Mouse (Mus musculus): ENCODE measurements around the gene Slc39a11. TPM values are rescaled to one million over a fixed set of nuclear protein-coding genes. Genes with fewer than 3 reads are reported as not detected.

Slc39a11 gene
- polyA plus RNA-seq, 1 experiment from 2014 or later: 17.8 TPM

- H3K4me2 ChIP-seq: no peak overlapping the region
- ATAC-seq (ENCODE audit: low FRiP score): no peak
- H3K27ac ChIP-seq (ENCODE audit: low read depth, low read length): no peak overlapping the region
- no peaks in the 10 kb centered on the region for H3K27me3 ChIP-seq (ENCODE audit: control insufficient read depth, insufficient read depth, low read length)
- no peak overlapping the region for H3K9ac ChIP-seq (ENCODE audit: low read length)
- H3K4me3 ChIP-seq (ENCODE audit: low read depth, low read length): no peak overlapping the region
- no peaks in the 10 kb centered on the region for H3K36me3 ChIP-seq (ENCODE audit: control insufficient read depth, insufficient read depth, low read length)
- no peaks in the 10 kb centered on the region for H3K4me1 ChIP-seq (ENCODE audit: control insufficient read depth, insufficient read depth, low read length)
- WGBS: 69% methylated on average over 15 of the region's 15 CpGs
- peaks cover 4% of the 10 kb centered on the region; the same call in 1 of the 2 replicates for H3K9me3 ChIP-seq (ENCODE audit: control insufficient read depth, low read length)
- DNase-seq (ENCODE audit: low spot score, missing footprints): no peak
These were observed 110.2 kb downstream of the Slc39a11 start for GRCm38 (mm10) chr11:113539502-113540209.

- peaks cover 4% of the 10 kb centered on the region; the same call in 1 of the 2 replicates for H3K9me3 ChIP-seq (ENCODE audit: control insufficient read depth, low read length)
- H3K4me2 ChIP-seq: no peak overlapping the region
- no peak for ATAC-seq (ENCODE audit: low FRiP score)
- no peaks in the 10 kb centered on the region for H3K36me3 ChIP-seq (ENCODE audit: control insufficient read depth, insufficient read depth, low read length)
- H3K27me3 ChIP-seq (ENCODE audit: control insufficient read depth, insufficient read depth, low read length): no peaks in the 10 kb centered on the region
- H3K27ac ChIP-seq (ENCODE audit: low read depth, low read length): no peak overlapping the region
- no peak overlapping the region for H3K9ac ChIP-seq (ENCODE audit: low read length)
- H3K4me3 ChIP-seq (ENCODE audit: low read depth, low read length): no peak overlapping the region
- WGBS: 74% methylated on average over 6 of the region's 6 CpGs
- H3K4me1 ChIP-seq (ENCODE audit: control insufficient read depth, insufficient read depth, low read length): no peaks in the 10 kb centered on the region
- no peak for DNase-seq (ENCODE audit: low spot score, missing footprints)
These were observed 110.8 kb downstream of the Slc39a11 start for GRCm38 (mm10) chr11:113539079-113539478.

GRCm38 (mm10) chr11:113538406-113538917 is 111.4 kb downstream of the Slc39a11 start:
- 96% methylated on average over 4 of the region's 4 CpGs for WGBS
- Histone ChIP-seq H3K4me2 (no peak overlapping the region), H3K4me3 (ENCODE audit: low read depth, low read length) (no peak overlapping the region), H3K4me1 (ENCODE audit: control insufficient read depth, insufficient read depth, low read length) (no peaks in the 10 kb centered on the region), H3K9ac (ENCODE audit: low read length) (no peak overlapping the region), H3K9me3 (ENCODE audit: control insufficient read depth, low read length) (peaks cover 4% of the 10 kb centered on the region; the same call in 1 of the 2 replicates), H3K27me3 (ENCODE audit: control insufficient read depth, insufficient read depth, low read length) (no peaks in the 10 kb centered on the region), H3K36me3 (ENCODE audit: control insufficient read depth, insufficient read depth, low read length) (no peaks in the 10 kb centered on the region), H3K27ac (ENCODE audit: low read depth, low read length) (no peak overlapping the region)
- DNase-seq (ENCODE audit: low spot score, missing footprints): no peak
- ATAC-seq (ENCODE audit: low FRiP score): no peak

GRCm38 (mm10) chr11:113537715-113538114 is 112.2 kb downstream of the Slc39a11 start:
- DNase-seq (ENCODE audit: low spot score, missing footprints) (no peak), ATAC-seq (ENCODE audit: low FRiP score) (no peak)
- peaks cover 4% of the 10 kb centered on the region; the same call in 1 of the 2 replicates for H3K9me3 ChIP-seq (ENCODE audit: control insufficient read depth, low read length)
- H3K27me3 ChIP-seq (ENCODE audit: control insufficient read depth, insufficient read depth, low read length): no peaks in the 10 kb centered on the region
- no peak overlapping the region for H3K4me3 ChIP-seq (ENCODE audit: low read depth, low read length)
- H3K36me3 ChIP-seq (ENCODE audit: control insufficient read depth, insufficient read depth, low read length): no peaks in the 10 kb centered on the region
- WGBS: 93% methylated on average over 7 of the region's 7 CpGs
- H3K27ac ChIP-seq (ENCODE audit: low read depth, low read length): no peak overlapping the region
- no peaks in the 10 kb centered on the region for H3K4me1 ChIP-seq (ENCODE audit: control insufficient read depth, insufficient read depth, low read length)
- H3K9ac ChIP-seq (ENCODE audit: low read length): no peak overlapping the region
- H3K4me2 ChIP-seq: no peak overlapping the region

GRCm38 (mm10) chr11:113537199-113537586 is 112.7 kb downstream of the Slc39a11 start:
- ATAC-seq (ENCODE audit: low FRiP score) (no peak), DNase-seq (ENCODE audit: low spot score, missing footprints) (no peak)
- Histone ChIP-seq H3K9me3 (ENCODE audit: control insufficient read depth, low read length) (peaks cover 4% of the 10 kb centered on the region; the same call in 1 of the 2 replicates), H3K36me3 (ENCODE audit: control insufficient read depth, insufficient read depth, low read length) (no peaks in the 10 kb centered on the region), H3K4me3 (ENCODE audit: low read depth, low read length) (no peak overlapping the region), H3K4me1 (ENCODE audit: control insufficient read depth, insufficient read depth, low read length) (no peaks in the 10 kb centered on the region), H3K9ac (ENCODE audit: low read length) (no peak overlapping the region), H3K4me2 (no peak overlapping the region), H3K27me3 (ENCODE audit: control insufficient read depth, insufficient read depth, low read length) (no peaks in the 10 kb centered on the region), H3K27ac (ENCODE audit: low read depth, low read length) (no peak overlapping the region)
- 90% methylated on average over 8 of the region's 8 CpGs for WGBS

- Histone ChIP-seq H3K36me3 (ENCODE audit: control insufficient read depth, insufficient read depth, low read length) (no peaks in the 10 kb centered on the region), H3K27ac (ENCODE audit: low read depth, low read length) (no peak overlapping the region), H3K4me3 (ENCODE audit: low read depth, low read length) (no peak overlapping the region), H3K4me1 (ENCODE audit: control insufficient read depth, insufficient read depth, low read length) (no peaks in the 10 kb centered on the region), H3K9me3 (ENCODE audit: control insufficient read depth, low read length) (peaks cover 2% of the 10 kb centered on the region; the same call in 1 of the 2 replicates), H3K27me3 (ENCODE audit: control insufficient read depth, insufficient read depth, low read length) (no peaks in the 10 kb centered on the region), H3K4me2 (no peak overlapping the region), H3K9ac (ENCODE audit: low read length) (no peak overlapping the region)
- 91% methylated on average over 16 of the region's 16 CpGs for WGBS
- ATAC-seq (ENCODE audit: low FRiP score) (no peak), DNase-seq (ENCODE audit: low spot score, missing footprints) (no peak)
These were observed 113.3 kb downstream of the Slc39a11 start for GRCm38 (mm10) chr11:113536308-113537198.

GRCm38 (mm10) chr11:113534341-113534740 is 115.5 kb downstream of the Slc39a11 start:
- Histone ChIP-seq H3K4me2 (no peak overlapping the region), H3K9ac (ENCODE audit: low read length) (no peak overlapping the region), H3K27me3 (ENCODE audit: control insufficient read depth, insufficient read depth, low read length) (no peaks in the 10 kb centered on the region), H3K9me3 (ENCODE audit: control insufficient read depth, low read length) (no peaks in the 10 kb centered on the region), H3K4me1 (ENCODE audit: control insufficient read depth, insufficient read depth, low read length) (no peaks in the 10 kb centered on the region), H3K36me3 (ENCODE audit: control insufficient read depth, insufficient read depth, low read length) (no peaks in the 10 kb centered on the region), H3K27ac (ENCODE audit: low read depth, low read length) (no peak overlapping the region), H3K4me3 (ENCODE audit: low read depth, low read length) (no peak overlapping the region)
- WGBS: 90% methylated on average over 11 of the region's 11 CpGs
- DNase-seq (ENCODE audit: low spot score, missing footprints) (no peak), ATAC-seq (ENCODE audit: low FRiP score) (no peak)

- H3K9ac ChIP-seq (ENCODE audit: low read length): no peak overlapping the region
- ATAC-seq (ENCODE audit: low FRiP score): no peak
- H3K4me1 ChIP-seq (ENCODE audit: control insufficient read depth, insufficient read depth, low read length): no peaks in the 10 kb centered on the region
- H3K36me3 ChIP-seq (ENCODE audit: control insufficient read depth, insufficient read depth, low read length): no peaks in the 10 kb centered on the region
- H3K27ac ChIP-seq (ENCODE audit: low read depth, low read length): no peak overlapping the region
- H3K4me3 ChIP-seq (ENCODE audit: low read depth, low read length): no peak overlapping the region
- no peak overlapping the region for H3K4me2 ChIP-seq
- no peaks in the 10 kb centered on the region for H3K9me3 ChIP-seq (ENCODE audit: control insufficient read depth, low read length)
- 81% methylated on average over 7 of the region's 7 CpGs for WGBS
- no peak for DNase-seq (ENCODE audit: low spot score, missing footprints)
- H3K27me3 ChIP-seq (ENCODE audit: control insufficient read depth, insufficient read depth, low read length): no peaks in the 10 kb centered on the region
These were observed 115.9 kb downstream of the Slc39a11 start for GRCm38 (mm10) chr11:113533931-113534330.

GRCm38 (mm10) chr11:113528391-113528790 is 121.5 kb downstream of the Slc39a11 start:
- no peaks in the 10 kb centered on the region for H3K4me1 ChIP-seq (ENCODE audit: control insufficient read depth, insufficient read depth, low read length)
- H3K27ac ChIP-seq (ENCODE audit: low read depth, low read length): no peak overlapping the region
- no peak overlapping the region for H3K4me3 ChIP-seq (ENCODE audit: low read depth, low read length)
- no peaks in the 10 kb centered on the region for H3K9me3 ChIP-seq (ENCODE audit: control insufficient read depth, low read length)
- no peak for ATAC-seq (ENCODE audit: low FRiP score)
- H3K4me2 ChIP-seq: no peak overlapping the region
- H3K36me3 ChIP-seq (ENCODE audit: control insufficient read depth, insufficient read depth, low read length): no peaks in the 10 kb centered on the region
- H3K9ac ChIP-seq (ENCODE audit: low read length): no peak overlapping the region
- 92% methylated on average over 3 of the region's 3 CpGs for WGBS
- no peaks in the 10 kb centered on the region for H3K27me3 ChIP-seq (ENCODE audit: control insufficient read depth, insufficient read depth, low read length)
- DNase-seq (ENCODE audit: low spot score, missing footprints): no peak

Measured in midbrain, embryonic 11.5 days (tissue).